ENCODE assay signal across 8 mouse cellular contexts in the genomic region with DNA sequence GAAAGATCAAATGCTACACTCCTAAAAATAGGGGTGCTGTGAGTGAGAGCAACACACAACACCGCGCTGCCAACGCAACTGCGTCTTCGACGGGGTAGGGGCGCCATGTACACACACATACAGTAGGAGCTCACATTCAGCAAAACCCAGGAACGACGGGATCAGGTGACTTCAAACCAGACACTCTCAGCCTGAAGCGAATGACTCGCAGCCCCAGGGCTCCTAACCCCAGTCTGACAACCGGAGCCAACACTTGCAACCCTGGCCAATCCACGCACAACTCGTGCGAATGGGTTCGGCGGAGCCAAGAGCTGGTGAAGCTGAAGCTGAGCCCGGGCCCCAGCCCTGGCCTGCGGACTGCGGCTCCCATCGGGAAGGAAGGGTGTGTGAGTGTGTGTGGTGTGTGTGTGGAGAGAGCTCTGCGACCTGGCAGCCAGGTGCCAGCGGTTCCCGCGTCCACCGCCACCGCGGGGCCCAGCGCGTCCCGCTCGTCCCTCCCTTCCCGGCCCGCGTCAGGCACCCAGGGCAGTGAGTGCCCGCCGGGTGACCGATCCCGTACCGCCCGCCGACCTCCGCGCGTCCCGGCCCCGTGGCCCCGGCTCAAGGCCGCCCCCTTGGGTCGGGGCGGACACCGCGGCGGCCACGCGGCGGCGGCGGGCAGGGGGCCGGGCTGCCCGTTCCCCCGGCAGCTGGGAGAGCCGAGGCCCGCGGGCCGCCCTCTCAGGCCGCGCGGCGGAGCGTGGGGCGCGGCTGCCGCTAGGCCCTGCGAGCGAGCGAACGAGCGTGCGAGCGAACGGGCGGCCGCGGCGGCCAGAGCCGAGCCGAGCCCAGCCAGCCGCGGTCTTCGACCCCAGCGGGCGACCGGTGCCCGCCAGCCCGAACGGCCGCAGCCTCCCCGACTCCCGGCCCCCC. TPM values are rescaled to one million over a fixed set of nuclear protein-coding genes. Genes with fewer than 3 reads are reported as not detected.
DNase-seq lines count a peak whose midpoint lies in the region; TF ChIP-seq lines count a peak whose summit lies in the region.

No protein-coding gene starts in this region.

- peaks cover 4% of the 10 kb centered on the region; the same call in 1 of the 2 replicates for H3K4me1 ChIP-seq in cortical plate, adult 2 months (ENCODE audit: control insufficient read depth, insufficient read depth, low read length)
- H3K4me1 ChIP-seq in megakaryocyte, embryonic 14.5 days, result peaks cover 62% of the 10 kb centered on the region

- peak overlapping the region; percentile 76 for H3K4me3 ChIP-seq in cortical plate, adult 2 months (ENCODE audit: insufficient read depth, low read length)
- peak overlapping the region; percentile 99 for H3K4me3 ChIP-seq in megakaryocyte, embryonic 14.5 days (replicated peaks)

- H3K9me3 ChIP-seq in megakaryocyte, embryonic 14.5 days, result no peaks in the 10 kb centered on the region

- TF ChIP-seq CTCF in cortical plate, adult 2 months (IDR thresholded peaks at IDR 0.05; ENCODE audit: extremely low read depth, insufficient read depth, low read length), result peak; percentile 21; the same call in 1 of the 2 replicates

- peaks cover 2% of the 10 kb centered on the region for H3K36me3 ChIP-seq in megakaryocyte, embryonic 14.5 days (replicated peaks; ENCODE audit: low read length)

- H3K27me3 ChIP-seq in megakaryocyte, embryonic 14.5 days (replicated peaks), result peaks cover 11% of the 10 kb centered on the region

- peak; percentile 72 for DNase-seq in T-cell, adult 2 months (ENCODE audit: low spot score)
- DNase-seq in gastrocnemius, adult 8-10 months (ENCODE audit: low spot score in 2 of 2), result peak; percentile 68 to 79
- DNase-seq in hindlimb bud, embryonic 11.5 days (ENCODE audit: extremely low spot score, low read depth, low spot score), result peak; percentile 22
- peak; percentile 50 to 55 for DNase-seq in left cerebral cortex, adult 8-10 months (ENCODE audit: low spot score in 2 of 2)
- DNase-seq in right cerebral cortex, postnatal 10 days (ENCODE audit: low spot score in 2 of 2), result peak; percentile 80 to 86
- DNase-seq in urinary bladder, postnatal 36 days (ENCODE audit: low spot score in 2 of 2), result peak; percentile 30 to 46

- 0 out of 2 replicates have a peak, but pooled peaks have one; percentile 41 for TF ChIP-seq POLR2A in cortical plate, adult 2 months (IDR thresholded peaks at IDR 0.05; ENCODE audit: extremely low read depth, insufficient read depth, low read length)

- peak overlapping the region; percentile 93 for H3K27ac ChIP-seq in cortical plate, adult 2 months (ENCODE audit: insufficient read depth, low read length)

RNA-seq across cellular contexts. Expression of gene Atl2, which starts 0.7 kb away (rescaled TPM):
- 41.6 and 43.1 TPM in 2 replicates for polyA plus RNA-seq in cortical plate, adult 2 months (2012; rRNA removed)
- 100 to 1,000 TPM; 140 to 155 (median 147) TPM for total RNA-seq in gastrocnemius, adult 8-10 months (2022)
- 10 to 100 TPM; 60.3 to 67.7 (median 65.3) TPM for total RNA-seq in left cerebral cortex, adult 8-10 months (2022)
- polyA plus RNA-seq in megakaryocyte, embryonic 14.5 days (2012; ENCODE audit: insufficient read depth, low replicate concordance), result 1.4 and 1.5 TPM in 2 replicates

Comparison
In these comparisons a context has a peak if more than half of its experiments do, and no peak if none do; other contexts are left out.
1. Peak in every context shown above with its lines: DNase-seq, H3K4me3 ChIP-seq and H3K27ac ChIP-seq.
2. DNase-seq: peak in every context shown above with its lines; median percentile 83 in right cerebral cortex, postnatal 10 days; 74 in gastrocnemius, adult 8-10 months; 72 in T-cell, adult 2 months; 52 in left cerebral cortex, adult 8-10 months; 38 in urinary bladder, postnatal 36 days; 22 in hindlimb bud, embryonic 11.5 days.